Mouse (Mus musculus): ENCODE data around the gene Tpmt. TPM values are rescaled to one million over a fixed set of nuclear protein-coding genes. Genes with fewer than 3 reads are reported as not detected.
A peak's percentile ranks its signal among the peaks of the same experiment; 100 is the strongest.

Gene Tpmt
- 0.01 TPM in 1 of 2 replicates, not detected in the other for polyA plus RNA-seq (2012)

DNA sequence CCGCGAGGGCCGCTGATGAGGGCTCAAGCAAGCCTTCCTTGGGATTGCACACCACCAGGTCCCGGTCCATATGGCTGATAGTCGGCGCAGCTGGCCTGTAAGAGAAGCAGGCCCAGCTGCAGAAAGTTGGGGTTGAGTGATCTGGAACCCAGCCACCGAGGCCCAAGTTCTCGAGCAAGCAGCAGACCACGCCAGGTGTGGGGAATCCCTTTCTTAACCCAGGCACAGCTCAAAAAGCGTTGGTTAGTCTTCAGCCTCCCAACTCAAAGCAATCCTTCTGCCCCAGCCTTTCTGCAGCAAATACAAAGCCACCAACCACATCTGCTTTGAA, at the start of gene Tpmt:
Tpmt (minus strand) TSS at position 121 of the 331 bp plus-strand sequence.
- H3K9me3 ChIP-seq (ENCODE audit: control insufficient read depth, low read length): 0 out of 2 replicates have a peak, but pooled peaks cover 3% of the 10 kb centered on the region
- H3K36me3 ChIP-seq (ENCODE audit: control insufficient read depth): peaks cover 9% of the 10 kb centered on the region
- TF ChIP-seq TAL1 (IDR thresholded peaks at IDR 0.05; ENCODE audit: low read length) (no peak), GATA1 (IDR thresholded peaks at IDR 0.05; ENCODE audit: low read length) (no peak)
- H3K27me3 ChIP-seq (ENCODE audit: control insufficient read depth): peaks cover 16% of the 10 kb centered on the region
- peaks cover 28% of the 10 kb centered on the region for H3K4me1 ChIP-seq (ENCODE audit: control insufficient read depth)
- H3K4me3 ChIP-seq (replicated peaks): peak within 1 kb of the TSS; percentile 81

DNA sequence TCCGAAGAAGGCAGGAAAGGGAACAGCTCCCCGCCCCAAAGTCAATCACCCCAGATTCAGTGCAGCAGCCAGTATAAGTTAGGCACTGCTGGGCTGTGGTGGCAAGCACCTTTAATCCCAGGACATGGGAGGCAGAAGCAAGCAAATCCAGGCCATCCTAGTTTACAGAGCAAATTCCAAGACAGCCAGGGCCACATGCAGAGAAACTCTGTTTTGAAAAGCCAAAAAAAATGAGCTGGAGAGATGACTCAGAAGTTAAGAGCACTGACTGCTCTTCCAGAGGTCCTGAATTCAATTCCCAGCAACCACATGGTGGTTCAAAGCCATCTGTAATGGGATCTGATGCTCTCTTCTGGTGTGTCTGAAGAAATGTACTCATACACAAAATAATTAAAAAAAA, 49.3 kb upstream of the Tpmt start:
- Histone ChIP-seq H3K36me3 (ENCODE audit: control insufficient read depth) (peaks cover 100% of the 10 kb centered on the region), H3K27me3 (ENCODE audit: control insufficient read depth) (no peaks in the 10 kb centered on the region)

DNA sequence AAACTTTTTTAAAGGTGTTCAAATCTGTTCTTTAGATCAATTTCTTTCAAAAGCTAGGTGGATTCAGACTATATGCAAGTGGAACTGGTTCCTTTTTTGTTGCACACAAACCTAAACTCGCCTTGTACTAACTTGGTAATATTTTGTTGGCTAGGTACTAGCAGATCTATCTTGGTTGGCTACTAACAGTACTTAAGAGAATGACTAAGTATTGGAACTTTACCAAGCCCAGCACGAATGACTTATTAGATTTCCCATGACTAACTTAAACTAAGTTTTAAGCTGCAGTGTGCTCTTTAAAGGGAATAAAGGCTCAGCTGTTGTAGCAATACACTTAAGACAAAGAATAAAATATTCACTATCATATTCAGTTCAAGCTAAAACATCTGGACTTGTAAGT, 44.7 kb upstream of the Tpmt start:
- H3K27me3 ChIP-seq (ENCODE audit: control insufficient read depth): no peaks in the 10 kb centered on the region
- no peak overlapping the region for H3K4me3 ChIP-seq (replicated peaks)
- H3K9me3 ChIP-seq (ENCODE audit: control insufficient read depth, low read length): no peaks in the 10 kb centered on the region
- TF ChIP-seq GATA1 (IDR thresholded peaks at IDR 0.05; ENCODE audit: low read length) (no peak), TAL1 (IDR thresholded peaks at IDR 0.05; ENCODE audit: low read length) (no peak)
- peaks cover 100% of the 10 kb centered on the region for H3K36me3 ChIP-seq (ENCODE audit: control insufficient read depth)
- H3K4me1 ChIP-seq (ENCODE audit: control insufficient read depth): peaks cover 4% of the 10 kb centered on the region

More for the DNA sequence above, 49.3 kb upstream of the Tpmt start:
- H3K4me1 ChIP-seq (ENCODE audit: control insufficient read depth): peaks cover 24% of the 10 kb centered on the region
- TF ChIP-seq GATA1 (IDR thresholded peaks at IDR 0.05; ENCODE audit: low read length): no peak
- TF ChIP-seq TAL1 (IDR thresholded peaks at IDR 0.05; ENCODE audit: low read length): no peak
- no peaks in the 10 kb centered on the region for H3K9me3 ChIP-seq (ENCODE audit: control insufficient read depth, low read length)
- H3K4me3 ChIP-seq (replicated peaks): no peak overlapping the region

DNA sequence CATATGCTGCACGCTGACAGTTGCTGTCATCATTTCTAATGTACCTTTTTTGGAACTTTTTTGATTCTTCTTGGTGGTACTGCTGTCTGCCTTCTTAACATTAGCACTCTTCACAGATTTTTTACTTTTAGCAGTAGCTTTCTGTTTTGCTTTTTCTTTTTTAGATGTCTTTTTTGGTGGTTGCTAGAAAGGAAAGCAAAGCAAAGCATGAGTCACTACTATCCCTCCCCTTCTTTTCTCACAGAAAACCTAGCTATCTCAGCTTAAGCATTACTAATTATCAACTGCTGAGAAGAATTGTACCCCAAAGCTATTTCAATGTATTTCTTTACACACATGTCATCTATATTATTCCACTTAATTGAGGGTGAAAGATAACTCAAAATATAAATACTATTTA, 43.9 kb upstream of the Tpmt start:
- no peaks in the 10 kb centered on the region for H3K27me3 ChIP-seq (ENCODE audit: control insufficient read depth)
- H3K36me3 ChIP-seq (ENCODE audit: control insufficient read depth): peaks cover 100% of the 10 kb centered on the region
- TF ChIP-seq TAL1 (IDR thresholded peaks at IDR 0.05; ENCODE audit: low read length) (no peak), GATA1 (IDR thresholded peaks at IDR 0.05; ENCODE audit: low read length) (no peak)

DNA sequence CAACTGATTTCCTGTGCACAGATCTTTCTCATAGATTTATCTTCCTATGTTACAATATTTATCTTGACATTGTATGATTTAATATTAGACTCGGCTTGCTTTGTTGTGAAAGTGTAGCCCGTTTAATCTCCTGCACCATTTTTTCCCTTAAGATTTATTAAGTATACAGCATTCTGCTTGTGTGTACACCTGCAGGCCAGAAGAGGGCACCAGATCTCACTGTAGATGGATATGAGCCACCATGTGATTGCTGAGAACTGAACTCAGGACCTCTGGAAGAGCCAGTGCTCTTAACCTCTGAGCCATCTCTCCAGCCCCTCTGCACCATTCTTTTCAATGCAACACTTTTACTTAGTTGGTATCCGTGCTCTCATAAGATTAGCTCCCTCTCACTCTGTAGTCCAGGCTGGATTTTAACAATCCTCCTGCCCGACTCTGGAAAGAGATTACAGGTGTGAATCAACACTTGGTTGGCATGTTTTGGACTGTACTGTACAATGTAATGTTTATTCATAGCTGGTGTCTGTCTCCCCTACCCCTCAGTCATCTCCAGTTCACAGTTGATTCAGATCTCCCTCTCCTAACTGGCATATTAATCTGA, 36.5 kb upstream of the Tpmt start:
- Histone ChIP-seq H3K9me3 (ENCODE audit: control insufficient read depth, low read length) (peaks cover 4% of the 10 kb centered on the region), H3K4me3 (replicated peaks) (no peak overlapping the region), H3K27me3 (ENCODE audit: control insufficient read depth) (no peaks in the 10 kb centered on the region), H3K36me3 (ENCODE audit: control insufficient read depth) (peaks cover 66% of the 10 kb centered on the region), H3K4me1 (ENCODE audit: control insufficient read depth) (no peaks in the 10 kb centered on the region)
- TF ChIP-seq GATA1 (IDR thresholded peaks at IDR 0.05; ENCODE audit: low read length) (no peak), TAL1 (IDR thresholded peaks at IDR 0.05; ENCODE audit: low read length) (no peak)

More for the DNA sequence above, 43.9 kb upstream of the Tpmt start:
- Histone ChIP-seq H3K4me1 (ENCODE audit: control insufficient read depth) (no peaks in the 10 kb centered on the region; the same call in 1 of the 2 replicates), H3K4me3 (replicated peaks) (no peak overlapping the region), H3K9me3 (ENCODE audit: control insufficient read depth, low read length) (no peaks in the 10 kb centered on the region)

DNA sequence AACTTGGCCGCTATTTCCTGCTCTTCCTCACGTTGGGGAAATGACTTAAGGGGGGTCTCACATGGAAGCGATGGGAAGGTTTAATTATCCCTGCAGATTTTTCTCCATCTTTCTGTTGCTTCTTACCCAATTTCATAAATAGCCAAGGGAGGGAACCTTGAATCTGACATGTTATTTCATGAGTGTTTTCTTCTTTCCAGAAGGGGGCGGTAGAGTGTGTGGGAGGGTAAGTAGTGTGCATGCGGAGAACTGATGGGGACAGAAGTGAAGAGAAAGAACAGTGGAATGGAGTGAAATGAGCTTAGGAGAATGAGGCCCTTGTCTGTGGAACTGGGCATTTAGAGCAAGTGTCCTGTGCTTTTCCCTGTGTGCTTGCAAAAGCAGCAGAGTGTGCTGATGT, 34.3 kb upstream of the Tpmt start:
- TF ChIP-seq TAL1 (IDR thresholded peaks at IDR 0.05; ENCODE audit: low read length): no peak
- TF ChIP-seq GATA1 (IDR thresholded peaks at IDR 0.05; ENCODE audit: low read length): no peak
- H3K4me3 ChIP-seq (replicated peaks): no peak overlapping the region
- H3K9me3 ChIP-seq (ENCODE audit: control insufficient read depth, low read length): peaks cover 4% of the 10 kb centered on the region
- H3K36me3 ChIP-seq (ENCODE audit: control insufficient read depth): peaks cover 46% of the 10 kb centered on the region
- H3K27me3 ChIP-seq (ENCODE audit: control insufficient read depth): no peaks in the 10 kb centered on the region
- H3K4me1 ChIP-seq (ENCODE audit: control insufficient read depth): no peaks in the 10 kb centered on the region

DNA sequence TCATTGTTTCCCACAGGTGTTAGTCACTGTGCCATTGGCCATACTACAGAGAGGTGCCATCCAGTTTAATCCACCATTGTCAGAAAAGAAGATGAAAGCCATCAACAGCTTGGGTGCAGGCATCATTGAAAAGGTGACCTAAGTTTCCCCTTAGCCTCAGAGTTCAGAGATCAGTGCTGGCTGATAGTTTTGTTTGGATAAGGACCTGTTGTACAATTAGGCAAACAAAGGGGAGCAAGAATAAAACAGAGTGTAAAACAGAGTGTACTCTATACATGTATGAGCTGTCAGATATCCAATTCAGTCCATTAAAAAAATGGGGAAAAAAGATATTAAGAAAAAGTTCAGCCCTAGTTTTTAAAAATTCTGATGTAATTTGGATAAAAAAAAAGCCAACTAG, 32.8 kb upstream of the Tpmt start:
- H3K27me3 ChIP-seq (ENCODE audit: control insufficient read depth): no peaks in the 10 kb centered on the region
- peaks cover 4% of the 10 kb centered on the region for H3K9me3 ChIP-seq (ENCODE audit: control insufficient read depth, low read length)
- peaks cover 35% of the 10 kb centered on the region for H3K36me3 ChIP-seq (ENCODE audit: control insufficient read depth)
- no peak for TF ChIP-seq GATA1 (IDR thresholded peaks at IDR 0.05; ENCODE audit: low read length)
- TF ChIP-seq TAL1 (IDR thresholded peaks at IDR 0.05; ENCODE audit: low read length): no peak
- H3K4me3 ChIP-seq (replicated peaks): no peak overlapping the region
- no peaks in the 10 kb centered on the region for H3K4me1 ChIP-seq (ENCODE audit: control insufficient read depth)

DNA sequence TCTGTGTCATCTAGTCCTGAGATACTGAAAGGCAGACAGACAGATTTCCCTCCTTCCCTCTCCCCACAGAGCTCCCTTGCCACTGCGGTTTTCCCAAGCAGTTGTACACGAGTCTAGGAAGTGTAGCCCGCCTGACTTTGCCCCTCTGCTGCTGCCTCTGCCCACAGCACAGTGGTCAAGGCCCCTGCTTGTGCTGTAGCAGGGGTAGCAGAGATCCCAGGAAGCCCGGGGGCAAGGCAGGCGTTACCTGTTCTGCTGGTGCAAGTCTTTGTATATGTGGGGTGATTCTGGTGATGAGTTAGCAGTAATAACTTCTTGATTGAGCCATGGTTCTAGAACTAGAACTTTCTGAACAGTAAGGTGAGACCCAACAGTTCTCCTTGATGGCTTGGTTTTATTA, 31.6 kb upstream of the Tpmt start:
- Histone ChIP-seq H3K27me3 (ENCODE audit: control insufficient read depth) (no peaks in the 10 kb centered on the region), H3K36me3 (ENCODE audit: control insufficient read depth) (peaks cover 29% of the 10 kb centered on the region), H3K4me3 (replicated peaks) (no peak overlapping the region), H3K9me3 (ENCODE audit: control insufficient read depth, low read length) (peaks cover 2% of the 10 kb centered on the region), H3K4me1 (ENCODE audit: control insufficient read depth) (no peaks in the 10 kb centered on the region)
- TF ChIP-seq GATA1 (IDR thresholded peaks at IDR 0.05; ENCODE audit: low read length): no peak
- no peak for TF ChIP-seq TAL1 (IDR thresholded peaks at IDR 0.05; ENCODE audit: low read length)

DNA sequence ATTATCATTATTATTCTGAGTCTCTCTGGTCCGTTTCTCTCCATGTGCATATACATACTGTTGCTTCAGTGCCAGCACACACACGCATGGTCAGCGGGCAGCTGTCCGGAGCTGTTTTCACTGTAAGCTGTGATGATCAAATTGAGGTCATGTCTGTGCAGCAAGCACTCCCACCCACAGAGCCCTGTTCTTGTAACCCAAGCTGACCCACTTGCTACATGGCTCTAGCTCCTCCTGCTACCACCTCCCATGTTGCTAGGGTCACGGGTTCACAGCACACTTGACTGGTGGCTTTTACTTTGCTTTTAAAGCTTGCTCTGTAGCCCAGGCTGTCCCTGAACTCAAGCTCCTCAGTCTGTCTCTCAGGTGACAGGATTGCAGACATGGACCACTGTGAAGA, 27.9 kb upstream of the Tpmt start:
- H3K27me3 ChIP-seq (ENCODE audit: control insufficient read depth): no peaks in the 10 kb centered on the region
- TF ChIP-seq TAL1 (IDR thresholded peaks at IDR 0.05; ENCODE audit: low read length): no peak
- TF ChIP-seq GATA1 (IDR thresholded peaks at IDR 0.05; ENCODE audit: low read length): no peak
- no peaks in the 10 kb centered on the region for H3K4me1 ChIP-seq (ENCODE audit: control insufficient read depth)
- H3K4me3 ChIP-seq (replicated peaks): no peak overlapping the region
- H3K9me3 ChIP-seq (ENCODE audit: control insufficient read depth, low read length): no peaks in the 10 kb centered on the region
- H3K36me3 ChIP-seq (ENCODE audit: control insufficient read depth): peaks cover 22% of the 10 kb centered on the region

DNA sequence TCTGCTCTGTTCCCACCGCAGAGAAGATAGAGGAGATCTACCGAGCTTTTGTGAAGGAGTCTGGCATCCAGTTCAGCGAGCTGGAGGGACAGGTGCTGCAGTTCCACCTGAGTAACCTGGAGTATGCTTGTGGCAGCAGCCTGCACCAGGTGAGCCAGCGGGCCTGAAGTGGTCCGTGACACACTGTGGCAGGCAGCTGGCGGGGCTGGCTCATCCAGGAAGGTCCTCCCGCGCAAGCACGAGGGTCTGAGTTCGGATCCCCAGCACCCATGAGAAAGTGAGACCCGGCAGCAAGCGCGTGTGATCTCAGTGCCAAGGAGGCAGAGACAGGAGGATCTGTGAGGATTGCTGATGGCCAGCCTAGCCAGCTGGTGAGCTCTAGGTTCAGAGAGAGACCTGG, 27.3 kb upstream of the Tpmt start:
- no peaks in the 10 kb centered on the region for H3K27me3 ChIP-seq (ENCODE audit: control insufficient read depth)
- no peaks in the 10 kb centered on the region for H3K4me1 ChIP-seq (ENCODE audit: control insufficient read depth)
- no peak overlapping the region for H3K4me3 ChIP-seq (replicated peaks)
- H3K9me3 ChIP-seq (ENCODE audit: control insufficient read depth, low read length): no peaks in the 10 kb centered on the region
- no peak for TF ChIP-seq TAL1 (IDR thresholded peaks at IDR 0.05; ENCODE audit: low read length)
- TF ChIP-seq GATA1 (IDR thresholded peaks at IDR 0.05; ENCODE audit: low read length): no peak
- peaks cover 25% of the 10 kb centered on the region for H3K36me3 ChIP-seq (ENCODE audit: control insufficient read depth)

Data from erythroblast, embryonic 14.5 days (primary cell).